25 mouse cellular contexts compared by ENCODE assay signal in genomic region chr16:25934181-25934580, GRCm38 (mm10).
DNase-seq lines count a peak whose midpoint lies in the region; ATAC-seq and TF ChIP-seq lines count a peak whose summit lies in the region.
"Had no signal": no experiment of that assay in that cellular context is flagged by ENCODE, and none has a peak within 500 bp of the region (broad histone marks: within the 10 kb centered on the region; RNA-seq: fewer than 3 reads in every experiment).

No protein-coding gene starts in this region.

- H3K27me3 ChIP-seq in stomach, postnatal 0 days (ENCODE audit: control insufficient read depth, insufficient read depth, low read length), result no peaks in the 10 kb centered on the region
- H3K27me3 ChIP-seq: CH12.LX; embryonic facial prominence, embryonic 13.5 days; embryonic facial prominence, embryonic 15.5 days; forebrain, embryonic 13.5 days; forebrain, embryonic 15.5 days had no signal

- WGBS in stomach, postnatal 0 days, result 76% methylated on average over 2 of the region's 2 CpGs

- no peak for TF ChIP-seq EP300 in stomach, postnatal 0 days (optimal IDR thresholded peaks at IDR 0.05)

- DNase-seq in 3T3-L1 (ENCODE audit: low read depth, low spot score), result peak; percentile 86
- peak; percentile 35 for DNase-seq in NIH3T3 (ENCODE audit: low read depth)
- no peak for DNase-seq in stomach, postnatal 0 days (ENCODE audit: low spot score)
- DNase-seq in urinary bladder, postnatal 14 days (ENCODE audit: low spot score), result no peak
- no peak for DNase-seq in adrenal gland, postnatal 4 days (ENCODE audit: low spot score in 2 of 2)
- DNase-seq: adrenal gland, adult 2 months; adrenal gland, postnatal 14 days; adrenal gland, postnatal 36 days; B cell, adult 2 months; cerebellum, adult 11 months; cerebellum, adult 18-20 months; cerebellum, adult 8-10 months; cerebellum, adult 9-11 months; cerebellum, postnatal 14 days; cerebellum, postnatal 36 days; embryo, embryonic 11 days; forebrain, postnatal 0 days had no signal

- no peaks in the 10 kb centered on the region for H3K36me3 ChIP-seq in stomach, postnatal 0 days (ENCODE audit: control insufficient read depth, insufficient read depth, low read length)
- H3K36me3 ChIP-seq: embryonic facial prominence, embryonic 13.5 days; embryonic facial prominence, embryonic 15.5 days; forebrain, embryonic 15.5 days; G1E had no signal

- H3K4me3 ChIP-seq in stomach, postnatal 0 days (ENCODE audit: low read depth, low read length), result no peak overlapping the region
- H3K4me3 ChIP-seq: embryonic facial prominence, embryonic 13.5 days; embryonic facial prominence, embryonic 15.5 days; erythroblast, embryonic 14.5 days; forebrain, embryonic 13.5 days; forebrain, embryonic 15.5 days had no signal

- H3K4me1 ChIP-seq in stomach, postnatal 0 days (replicated peaks; ENCODE audit: control insufficient read depth, insufficient read depth), result no peaks in the 10 kb centered on the region
- H3K4me1 ChIP-seq: embryonic facial prominence, embryonic 13.5 days; embryonic facial prominence, embryonic 15.5 days; forebrain, embryonic 13.5 days; forebrain, embryonic 15.5 days had no signal

- no peak overlapping the region for H3K9ac ChIP-seq in stomach, postnatal 0 days (ENCODE audit: low read length)
- H3K9ac ChIP-seq: embryonic facial prominence, embryonic 13.5 days; embryonic facial prominence, embryonic 15.5 days; forebrain, embryonic 13.5 days; forebrain, embryonic 15.5 days; forebrain, postnatal 0 days had no signal

- H3K4me2 ChIP-seq in stomach, postnatal 0 days (replicated peaks; ENCODE audit: low read depth), result no peak overlapping the region
- H3K4me2 ChIP-seq: embryonic facial prominence, embryonic 13.5 days; embryonic facial prominence, embryonic 15.5 days; forebrain, embryonic 13.5 days; forebrain, embryonic 15.5 days had no signal

- TF ChIP-seq CTCF in stomach, postnatal 0 days (IDR thresholded peaks at IDR 0.05; ENCODE audit: low read depth), result no peak

- no peaks in the 10 kb centered on the region for H3K9me3 ChIP-seq in stomach, postnatal 0 days (ENCODE audit: control insufficient read depth, low read length)
- H3K9me3 ChIP-seq: embryonic facial prominence, embryonic 13.5 days; embryonic facial prominence, embryonic 15.5 days; forebrain, embryonic 13.5 days; forebrain, embryonic 15.5 days; G1E had no signal

- H3K27ac ChIP-seq in stomach, postnatal 0 days (replicated peaks), result no peak overlapping the region
- H3K27ac ChIP-seq: embryonic facial prominence, embryonic 13.5 days; embryonic facial prominence, embryonic 15.5 days; forebrain, embryonic 13.5 days; forebrain, embryonic 15.5 days had no signal

- 0 out of 2 replicates have a peak, but pooled peaks have one; percentile 32 for ATAC-seq in stomach, postnatal 0 days (ENCODE audit: low FRiP score, low TSS enrichment)
- ATAC-seq: CD4-positive, CD25-positive, alpha-beta regulatory T cell, adult 4 months; forebrain, embryonic 13.5 days; forebrain, embryonic 15.5 days; forebrain, postnatal 0 days had no signal

Comparison
In these comparisons a context has a peak if more than half of its experiments do, and no peak if none do; other contexts are left out.
1. DNase-seq: peak in 3T3-L1 (single experiment) and NIH3T3 (single experiment); none in stomach, postnatal 0 days (single experiment), urinary bladder, postnatal 14 days (single experiment) and adrenal gland, postnatal 4 days (0 of 2).